Mouse (Mus musculus) adipose tissue, adult 10 weeks (tissue): ENCODE measurements around the gene Cfi. TPM values are rescaled to one million over a fixed set of nuclear protein-coding genes. Genes with fewer than 3 reads are reported as not detected.

Experiments used
- polyA plus RNA-seq: library from polyadenylated mRNA; stranded (reverse); fragments of 350-450 nt; fragmentation: Illumina TruSeq; extraction: RNeasy Lipid Tissue Mini Kit (QIAGEN cat#74804); gene quantifications from one replicate; pipeline ENCODE4 v1.2.3, GENCODE M21; 2014; ENCODE audit warnings: low read depth, low replicate concordance

Gene Cfi
- 7.4 TPM for polyA plus RNA-seq

DNA sequence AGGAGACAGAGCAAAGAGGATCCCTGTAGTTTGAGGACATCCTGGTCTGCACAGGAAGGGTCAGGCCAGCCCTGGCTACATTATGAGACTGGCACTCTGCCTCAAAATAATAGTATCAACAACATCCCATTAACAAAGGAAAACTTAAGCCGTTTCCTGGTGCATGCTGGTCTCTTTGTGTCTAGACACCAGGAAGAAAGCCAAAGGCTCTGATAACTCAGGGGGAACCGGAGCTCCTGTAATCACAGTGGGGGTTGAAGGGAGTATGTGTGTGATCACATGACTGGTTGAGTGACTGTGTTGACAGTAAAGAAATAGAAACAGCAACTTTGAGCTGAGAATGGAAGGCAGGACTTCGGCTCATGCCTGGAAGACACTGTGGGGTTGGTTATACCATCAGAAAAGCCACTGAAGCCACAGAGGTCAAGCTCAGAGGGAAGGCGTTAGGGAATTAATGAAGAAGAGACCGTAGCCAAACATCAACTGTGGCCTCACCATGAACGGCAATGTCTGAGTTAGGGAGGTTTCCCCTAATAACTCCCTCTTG, at the start of gene Cfi:
TSS of gene Cfi (plus strand) at position 497 of the 547 bp plus-strand sequence.

DNA sequence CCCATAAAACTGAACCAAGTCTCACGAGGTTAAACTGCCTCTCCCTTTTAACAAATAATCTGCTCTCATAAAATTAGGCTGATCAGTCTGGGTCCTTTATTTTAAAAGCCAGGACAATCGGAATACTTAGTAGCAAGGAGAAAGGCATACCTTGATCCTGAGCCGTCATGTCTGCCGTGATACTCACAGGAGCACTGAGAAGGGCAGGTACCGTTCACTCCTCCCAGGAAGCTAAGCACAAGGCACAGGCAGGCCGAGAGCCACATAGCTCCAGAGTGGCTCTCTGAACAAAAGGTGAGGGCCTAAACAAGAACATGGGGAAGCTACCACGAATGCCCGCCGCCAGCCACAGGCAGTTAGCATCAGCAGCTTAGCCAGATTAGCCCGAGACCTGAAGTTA, 31.9 kb upstream of the Cfi start, which contains the start of gene Lrit3:
TSS of gene Lrit3 (minus strand) at position 266 of the 400 bp plus-strand sequence.

DNA sequence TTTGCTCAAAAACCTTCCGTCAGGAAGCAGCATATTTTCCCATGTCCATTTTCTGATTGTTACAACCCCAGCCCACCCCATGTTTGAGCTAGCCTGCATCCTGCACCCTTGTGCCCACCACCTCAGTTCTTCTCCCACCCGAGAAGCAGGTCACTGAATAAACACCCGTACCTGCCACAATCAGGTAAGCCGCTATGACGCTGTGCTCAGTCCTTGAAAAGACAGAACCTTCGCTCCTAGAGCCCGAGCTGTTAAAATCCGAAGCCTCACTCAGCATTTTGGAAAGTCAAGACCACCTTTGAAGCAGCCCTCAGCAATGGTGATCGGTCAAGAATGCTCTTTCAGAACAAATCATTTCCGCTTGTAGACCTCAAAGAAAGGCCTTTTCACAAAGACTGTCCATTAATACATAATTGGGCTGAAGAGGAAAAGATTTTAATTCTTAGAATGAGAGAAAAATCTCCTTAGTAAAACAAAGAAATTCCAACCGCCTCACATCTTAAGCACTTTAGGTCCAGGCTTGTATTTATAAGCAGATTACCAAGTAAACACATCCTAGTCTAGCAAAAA, 13.4 kb upstream of the Cfi start, which contains the start of gene Rrh:
TSS of gene Rrh (minus strand) at position 382 of the 570 bp plus-strand sequence.

DNA sequence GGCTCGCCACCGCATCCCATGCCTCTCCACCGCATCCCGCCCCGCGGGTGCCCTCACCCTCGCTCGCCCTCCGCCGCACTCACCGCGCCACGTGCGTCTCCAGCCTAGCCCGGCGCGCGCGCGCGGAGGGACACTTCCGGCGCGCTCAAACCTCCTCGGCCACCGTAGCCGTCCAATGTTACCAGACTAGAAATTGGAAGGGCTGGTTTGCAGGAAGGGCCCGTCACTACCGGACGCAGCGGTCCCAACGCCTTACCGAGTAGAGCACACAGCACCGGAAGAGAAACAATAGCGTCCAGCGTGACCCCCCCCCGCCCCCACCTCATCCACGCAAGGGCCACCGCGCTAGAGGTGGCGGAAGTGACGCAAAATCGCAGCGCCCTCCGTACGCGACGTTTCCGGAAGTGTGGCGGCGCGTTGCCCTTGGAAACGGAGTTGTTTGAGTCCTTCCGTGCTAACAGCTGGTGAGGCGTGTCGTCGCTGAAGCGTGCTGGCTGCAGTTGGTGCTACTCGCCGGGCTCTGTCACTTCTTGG, 4.6 kb upstream of the Cfi start, which contains the start of gene Gar1:
TSS of gene Gar1 (minus strand) at position 362 of the 534 bp plus-strand sequence.

DNA sequence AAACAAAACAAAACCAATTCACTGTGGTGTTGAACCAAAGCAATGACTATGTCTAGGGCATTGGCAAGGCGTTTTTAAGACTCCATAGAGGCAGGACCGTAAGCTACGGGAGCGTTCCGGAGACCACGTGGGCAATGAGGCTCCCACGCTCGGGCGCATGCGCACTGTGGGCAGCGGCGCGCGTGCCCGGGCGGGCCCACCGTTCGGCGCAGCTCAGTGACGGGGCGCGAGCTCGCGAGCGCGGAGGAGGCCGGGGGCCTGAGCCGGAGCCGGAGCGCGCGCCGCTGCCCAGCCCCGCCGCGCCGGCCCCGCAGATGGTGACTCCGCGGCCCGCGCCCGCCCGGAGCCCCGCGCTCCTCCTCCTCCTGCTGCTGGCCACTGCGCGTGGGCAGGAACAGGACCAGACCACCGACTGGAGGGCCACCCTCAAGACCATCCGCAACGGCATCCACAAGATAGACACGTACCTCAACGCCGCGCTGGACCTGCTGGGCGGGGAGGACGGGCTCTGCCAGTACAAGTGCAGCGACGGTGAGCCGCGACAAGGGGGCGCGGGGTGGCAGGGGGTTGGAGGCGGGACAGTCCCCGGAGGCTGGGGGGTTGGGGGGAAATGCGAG, 42.8 kb downstream of the Cfi start, which contains the start of gene Pla2g12a:
TSS of gene Pla2g12a (plus strand) at position 202 of the 617 bp plus-strand sequence.

DNA sequence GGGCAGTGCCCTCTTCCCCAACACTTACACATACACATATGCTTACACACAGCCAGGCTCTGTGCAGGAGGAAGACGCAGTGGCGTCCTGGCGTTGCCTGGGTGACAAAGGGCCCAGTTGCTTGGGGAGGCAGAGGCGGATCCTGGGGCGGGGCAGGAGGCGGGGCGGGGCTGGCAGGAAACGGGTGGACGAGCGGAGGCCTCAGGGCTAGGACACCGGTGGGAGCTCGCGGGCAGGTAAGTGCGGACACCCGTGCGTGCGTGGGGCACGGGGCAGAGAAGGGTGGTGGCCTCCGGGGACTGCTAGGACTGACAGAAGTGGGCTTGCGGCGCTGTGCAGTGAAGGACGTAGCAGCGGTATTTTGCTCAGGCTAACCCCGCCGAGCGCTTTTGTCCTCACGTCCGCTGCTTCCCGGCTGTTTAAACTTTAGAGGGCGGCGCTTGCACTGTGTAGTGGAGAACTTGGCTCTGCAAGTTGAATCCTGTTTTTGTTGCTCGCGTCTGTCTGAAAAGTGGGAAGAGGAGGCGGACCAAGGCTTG, 65.7 kb downstream of the Cfi start, which contains the start of gene Casp6:
TSS of gene Casp6 (plus strand) at position 155 of the 539 bp plus-strand sequence.

Other genes starting within 250 kb of the Cfi start
- gene Egf, start 80.6 kb upstream of the Cfi start, polyA plus RNA-seq, result 19.2 TPM
- gene Lrit3, start 31.9 kb upstream of the Cfi start, polyA plus RNA-seq, result not detected
- not detected for gene Rrh, start 13.3 kb upstream of the Cfi start, polyA plus RNA-seq
- 42.4 TPM for gene Gar1, start 4.5 kb upstream of the Cfi start, polyA plus RNA-seq
- gene Pla2g12a, start 42.7 kb downstream of the Cfi start, polyA plus RNA-seq, result 105 TPM
- gene Casp6, start 65.5 kb downstream of the Cfi start, polyA plus RNA-seq, result 26.2 TPM
- gene Mcub, start 134.3 kb downstream of the Cfi start, polyA plus RNA-seq, result 6.9 TPM
- gene Sec24b, start 225.7 kb downstream of the Cfi start, polyA plus RNA-seq, result 49.0 TPM